Mouse (Mus musculus): ENCODE results near the gene Flrt1.
"Not testable (repeated sequence)": the region's sequence is repeated elsewhere in the genome, so short reads cannot be mapped to it uniquely, and the experiment has no call there.

Flrt1 gene

DNA sequence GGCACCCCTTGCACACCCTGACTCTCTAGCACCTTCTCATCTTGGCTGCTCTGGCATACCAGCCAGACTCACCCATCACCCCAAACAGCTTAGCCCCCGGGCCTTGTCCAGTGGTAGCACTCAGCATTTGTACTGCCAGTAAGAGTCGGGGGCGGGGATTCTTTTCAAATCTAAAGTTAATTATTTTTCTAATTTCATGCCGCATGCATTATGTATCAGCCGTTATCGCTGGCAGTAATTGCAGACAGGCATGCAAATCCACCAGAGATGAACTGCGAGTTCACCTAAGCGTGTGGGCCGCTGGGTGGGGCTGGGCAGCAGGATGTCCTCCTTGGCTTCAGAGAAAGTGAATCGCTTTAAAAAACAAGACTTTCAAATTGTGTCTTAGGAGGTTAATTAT lies 3.5 kb downstream of the Flrt1 start:
- DNase-seq (ENCODE audit: low spot score), result no peak

DNA sequence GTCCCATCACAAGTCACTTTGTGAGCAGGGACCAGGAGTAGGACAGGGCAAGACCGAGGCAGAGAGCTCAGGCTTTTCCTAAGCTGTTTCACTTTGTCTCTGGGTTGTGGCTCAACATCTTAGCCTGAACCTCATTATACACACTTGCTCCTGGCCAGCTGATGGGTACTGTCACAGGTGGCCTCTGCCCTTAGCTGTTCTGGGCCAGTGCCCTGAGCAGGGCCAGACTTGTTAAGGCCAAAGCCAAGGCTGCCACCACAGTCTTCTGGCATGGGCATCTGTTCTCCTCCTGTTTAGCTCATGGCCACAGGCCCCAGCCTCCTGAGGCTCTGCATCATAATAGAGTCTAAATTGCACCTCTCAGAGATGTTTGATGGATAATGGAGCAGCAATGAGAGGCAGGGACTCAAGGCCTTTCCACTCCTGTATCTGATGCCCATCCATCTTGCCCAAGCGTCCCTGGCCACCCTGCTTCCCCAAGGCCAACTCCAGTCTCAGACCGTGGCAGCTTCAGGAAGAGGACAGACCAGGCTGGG lies 5.8 kb downstream of the Flrt1 start:
- no peak for DNase-seq (ENCODE audit: low spot score)

DNA sequence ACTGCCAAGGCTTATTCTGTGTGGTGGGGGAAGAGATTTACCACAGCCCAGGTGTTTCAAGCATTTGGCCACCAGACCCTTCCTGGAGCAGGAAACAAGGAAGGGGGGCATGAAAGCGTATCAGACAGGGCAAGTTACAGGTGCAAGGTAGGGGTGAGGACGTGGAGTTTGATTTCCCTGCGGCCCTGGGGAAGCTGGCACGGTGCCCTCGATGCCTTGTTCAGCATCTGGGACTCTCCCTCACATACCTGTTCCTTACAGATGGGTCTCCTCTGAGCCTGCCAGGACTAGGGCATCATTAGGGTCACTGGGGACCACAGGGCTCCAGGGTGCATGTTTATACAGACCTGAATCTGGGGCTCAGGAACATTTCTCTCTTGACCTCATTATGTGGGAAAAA lies 12.8 kb downstream of the Flrt1 start:
- no peak for DNase-seq (ENCODE audit: low spot score)

DNA sequence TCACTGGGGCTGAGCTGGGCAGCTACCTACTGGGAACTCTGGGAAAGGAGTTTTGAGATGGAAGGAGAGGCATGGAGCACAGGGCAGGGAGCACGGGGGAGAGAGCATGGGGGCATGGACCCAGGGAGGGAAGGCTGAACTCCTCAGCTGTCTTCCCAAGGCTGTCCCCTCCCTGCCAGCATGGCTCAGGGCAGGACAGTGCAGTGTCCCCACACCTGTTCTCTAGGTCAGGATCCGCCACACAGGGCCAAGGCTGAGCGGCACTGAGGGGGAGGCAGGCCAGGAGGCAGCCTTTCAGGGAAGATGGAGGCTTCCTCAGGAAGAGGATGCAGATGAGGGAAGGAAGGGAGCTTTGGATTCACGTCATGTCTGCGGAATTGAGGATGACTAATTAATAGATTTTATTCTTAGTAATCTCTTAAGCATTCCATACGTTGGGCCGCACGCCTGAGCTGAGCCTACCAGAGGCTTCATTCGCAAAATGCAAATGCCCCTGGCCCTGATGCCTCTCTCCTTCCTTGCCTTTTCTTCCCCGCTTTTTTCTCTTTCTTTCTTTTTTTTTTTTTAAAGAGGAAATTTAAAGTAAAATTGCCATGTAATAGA lies 14.0 kb downstream of the Flrt1 start:
- no peak for DNase-seq (ENCODE audit: low spot score)

DNA sequence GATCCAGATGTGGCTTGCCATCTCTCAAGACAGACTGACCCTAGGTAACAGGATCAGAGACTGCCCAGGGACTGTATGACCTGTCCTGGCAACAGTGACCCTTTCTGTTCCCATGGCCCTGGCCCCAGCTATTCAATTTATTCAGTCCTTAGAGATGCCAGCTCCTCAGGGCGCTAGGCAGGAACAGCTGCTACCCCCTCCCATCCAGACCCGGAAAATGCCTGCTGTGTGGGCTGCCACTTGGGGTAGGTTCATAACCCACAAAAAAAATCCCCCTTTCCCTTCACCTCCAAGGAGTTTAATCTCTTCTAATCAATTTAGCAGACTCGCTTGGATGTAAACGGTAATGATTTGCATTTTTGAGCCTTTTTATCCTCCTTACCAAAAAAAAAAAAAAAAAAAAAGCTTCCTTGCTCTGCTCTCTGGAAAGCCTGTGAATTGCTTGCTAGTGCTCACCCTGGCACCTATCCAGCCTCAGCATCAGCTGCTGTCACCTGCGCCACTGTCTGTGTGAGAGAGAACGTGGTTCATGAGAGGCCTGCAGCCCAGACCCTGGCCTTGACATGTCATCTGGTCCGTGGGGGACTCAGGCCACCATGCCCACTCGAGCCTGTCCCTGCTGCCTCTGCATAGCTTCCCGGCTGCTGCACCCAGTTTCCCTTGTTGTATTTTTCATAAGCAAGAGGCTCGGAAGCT lies 15.0 kb downstream of the Flrt1 start:
- DNase-seq (ENCODE audit: low spot score), result no peak

DNA sequence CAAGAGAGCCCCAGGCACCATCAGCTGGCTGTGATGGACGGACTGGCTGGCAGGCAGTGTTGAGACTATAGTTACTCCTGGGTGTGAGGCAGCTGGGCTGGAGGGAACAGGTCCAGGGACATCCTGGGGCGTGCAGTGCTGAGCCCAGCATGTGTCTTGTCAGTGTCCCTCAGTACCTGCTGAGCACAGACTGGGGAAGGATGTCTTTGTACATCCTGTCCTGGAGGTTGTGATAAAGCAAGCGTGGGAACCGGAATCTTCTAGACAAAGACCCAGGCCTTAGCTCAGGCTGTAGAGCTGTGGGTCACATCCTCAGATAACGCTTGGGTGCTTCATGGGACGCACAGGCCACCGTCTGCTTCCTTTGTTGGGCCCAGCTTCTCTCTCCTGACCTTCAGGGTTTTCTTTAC lies 15.7 kb downstream of the Flrt1 start:
- no peak for DNase-seq (ENCODE audit: low spot score)

DNA sequence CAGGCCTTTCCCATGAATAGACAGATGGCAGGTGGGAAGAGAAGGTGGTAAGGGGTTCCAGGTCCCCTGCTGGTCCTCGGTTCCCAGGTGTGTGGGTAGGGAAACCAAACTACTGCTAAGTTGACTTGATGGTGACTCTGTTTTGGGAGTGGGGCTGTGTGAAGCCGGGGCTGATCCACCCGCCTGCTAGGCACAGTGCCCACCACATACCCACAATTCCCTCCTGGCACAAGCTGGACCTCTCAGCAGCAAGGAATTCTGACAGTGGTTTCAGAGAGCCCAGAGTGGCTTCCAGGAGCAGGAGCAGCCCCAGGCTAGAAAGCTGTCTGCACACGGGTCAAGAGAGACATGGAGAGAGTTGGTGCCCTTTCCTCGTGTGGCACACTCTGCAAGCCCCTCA lies 16.5 kb downstream of the Flrt1 start:
- no peak for DNase-seq (ENCODE audit: low spot score)

DNA sequence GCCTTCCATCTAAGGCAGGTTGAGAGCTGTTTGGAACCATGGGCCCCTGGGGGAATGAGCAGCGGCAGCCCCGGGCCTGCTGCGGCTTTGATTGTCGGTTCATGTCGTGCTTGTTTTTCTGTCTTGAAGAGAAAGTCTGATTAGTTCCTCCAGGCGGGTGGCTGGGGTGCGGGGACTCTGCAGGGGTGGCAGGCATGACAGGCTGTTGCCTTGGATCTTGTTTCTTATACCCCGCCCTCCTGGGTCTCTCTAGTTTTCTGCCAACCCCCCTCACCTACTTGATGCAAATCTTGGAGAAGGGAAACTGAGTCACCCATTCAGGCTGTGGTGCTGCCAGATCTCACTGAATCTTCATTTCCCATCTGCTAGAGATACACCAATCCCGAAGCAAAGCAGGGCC lies 17.0 kb downstream of the Flrt1 start:
- DNase-seq (ENCODE audit: low spot score), result no peak

DNA sequence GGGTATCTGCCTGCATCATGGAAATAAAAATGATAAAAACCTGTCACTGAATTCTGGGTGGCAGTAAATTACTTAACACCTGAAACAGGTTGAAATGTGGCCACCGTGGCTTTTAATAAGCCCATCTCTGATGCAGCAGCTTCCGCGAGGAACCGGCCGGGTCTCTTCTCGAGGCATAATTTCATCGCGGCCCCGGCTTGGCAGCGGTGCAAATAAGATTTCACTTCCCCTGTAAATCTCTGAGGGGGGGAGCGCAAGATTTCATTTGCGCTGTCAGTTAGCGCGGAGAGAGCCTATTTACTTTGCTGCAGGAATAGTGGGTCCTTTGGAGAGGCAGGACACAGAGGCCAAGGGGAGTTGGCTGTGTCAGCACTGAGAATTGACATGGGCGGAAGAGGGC lies 20.8 kb downstream of the Flrt1 start:
- DNase-seq (ENCODE audit: low spot score), result no peak

DNA sequence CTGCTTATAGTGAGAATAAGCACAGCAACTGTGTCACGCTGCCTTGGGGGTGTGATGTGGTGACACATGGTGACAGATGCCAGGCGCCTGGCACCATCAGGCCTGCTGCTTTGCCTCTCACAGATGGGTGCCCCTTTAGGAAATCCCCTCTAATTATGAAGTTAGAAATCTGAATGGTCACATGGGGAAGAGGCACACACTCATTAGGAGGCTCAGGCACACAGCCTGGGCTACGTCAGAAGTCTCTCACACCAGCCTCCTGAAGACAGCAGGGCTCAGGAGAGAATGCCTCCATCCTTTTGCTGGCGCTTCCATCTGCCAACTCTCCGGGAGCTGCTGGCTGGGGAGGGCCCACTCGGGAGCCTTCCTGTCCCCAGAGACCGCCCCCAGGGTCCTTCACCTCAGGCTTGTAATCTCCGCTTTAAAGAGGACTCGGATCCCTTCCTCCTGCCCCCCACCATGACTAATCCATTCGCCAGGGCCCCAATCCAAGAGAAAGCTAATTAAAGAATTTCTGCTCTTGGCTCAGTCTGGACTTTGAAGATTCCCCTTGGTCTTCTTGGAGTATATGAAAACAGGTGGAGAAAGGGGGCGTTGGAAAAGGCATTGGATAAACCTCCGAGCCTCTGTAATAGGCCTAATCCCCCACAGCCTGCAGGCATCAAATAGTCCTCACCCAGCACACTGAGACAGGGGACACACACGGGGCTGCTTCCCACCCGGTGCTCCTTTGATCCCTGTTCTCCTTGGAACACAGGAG lies 22.3 kb downstream of the Flrt1 start:
- no peak for DNase-seq (ENCODE audit: low spot score)

DNA sequence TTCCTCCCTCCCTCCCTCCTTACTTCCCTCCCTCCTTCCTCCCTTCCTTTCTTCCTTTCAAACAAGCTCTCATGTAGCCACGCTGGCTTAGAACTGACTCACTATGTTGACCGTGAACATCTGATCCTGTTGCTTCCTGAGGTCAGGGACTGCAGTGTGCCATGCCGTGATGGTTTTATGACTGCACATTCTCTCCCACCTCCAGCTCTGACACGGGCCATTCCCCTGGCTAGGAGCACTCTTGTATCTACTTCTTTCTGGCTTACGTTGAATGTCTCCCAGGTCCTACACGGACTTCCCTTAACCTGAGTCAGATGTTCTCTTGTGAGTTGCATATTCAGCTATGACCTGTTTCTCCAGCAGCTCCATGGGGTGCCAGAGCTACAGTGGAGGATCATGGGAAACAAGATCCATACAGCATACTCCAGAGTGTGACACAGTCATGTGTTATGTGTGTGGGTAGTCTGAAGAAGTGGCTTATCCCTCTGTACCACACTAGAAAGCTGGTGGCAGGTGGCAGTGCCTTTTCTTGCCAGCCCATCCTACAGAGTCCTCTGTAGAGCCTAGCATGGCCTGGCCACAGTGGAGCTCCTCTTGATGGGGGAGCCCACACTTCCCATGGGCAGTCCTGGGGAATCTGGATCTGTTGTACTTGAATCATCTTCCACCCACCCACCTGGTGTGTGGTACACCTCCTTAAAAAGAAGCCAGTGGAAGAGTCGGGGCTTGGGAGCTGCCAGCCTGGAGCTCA lies 23.8 kb downstream of the Flrt1 start:
- DNase-seq (ENCODE audit: low spot score), result no peak

DNA sequence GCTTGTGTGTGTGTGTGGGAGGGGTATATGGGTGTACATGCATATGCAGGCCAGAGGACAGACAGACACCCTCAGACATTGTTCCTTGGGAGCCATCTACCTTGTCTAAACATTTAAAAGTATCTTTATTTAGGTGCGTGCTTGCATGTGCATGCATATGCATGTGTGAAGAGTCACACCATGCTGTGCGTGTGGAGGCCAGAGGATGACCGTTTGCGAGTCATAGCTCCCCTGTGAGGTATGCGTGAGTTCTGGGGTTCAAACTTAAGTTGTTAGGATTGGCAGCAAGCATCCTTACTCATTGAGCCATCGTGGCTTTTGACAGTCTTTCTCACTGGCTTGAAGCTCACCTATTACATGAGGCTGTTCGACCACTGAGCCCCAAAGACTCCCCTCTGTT lies 27.3 kb downstream of the Flrt1 start:
- no peak for DNase-seq (ENCODE audit: low spot score)

DNA sequence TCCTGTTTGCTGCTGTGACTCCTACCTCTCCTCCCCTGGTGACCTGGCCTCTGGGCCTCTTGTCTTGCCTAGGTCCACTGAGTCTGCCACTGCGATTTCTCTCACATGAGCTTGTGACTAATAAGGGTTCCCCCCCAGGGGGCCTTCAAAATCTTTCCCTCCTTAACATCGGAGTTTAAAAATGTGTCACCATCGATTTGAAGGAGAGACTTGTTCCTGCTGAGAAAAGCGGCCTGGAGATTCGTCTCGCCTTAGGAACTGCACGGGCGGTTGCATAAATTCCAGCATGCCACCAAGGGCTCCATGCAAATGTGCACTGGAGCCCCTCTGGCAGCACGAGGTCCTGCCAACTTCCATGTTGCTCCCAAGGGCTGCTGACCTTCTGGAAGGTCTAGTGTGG lies 27.9 kb downstream of the Flrt1 start:
- no peak for DNase-seq (ENCODE audit: low spot score)

DNA sequence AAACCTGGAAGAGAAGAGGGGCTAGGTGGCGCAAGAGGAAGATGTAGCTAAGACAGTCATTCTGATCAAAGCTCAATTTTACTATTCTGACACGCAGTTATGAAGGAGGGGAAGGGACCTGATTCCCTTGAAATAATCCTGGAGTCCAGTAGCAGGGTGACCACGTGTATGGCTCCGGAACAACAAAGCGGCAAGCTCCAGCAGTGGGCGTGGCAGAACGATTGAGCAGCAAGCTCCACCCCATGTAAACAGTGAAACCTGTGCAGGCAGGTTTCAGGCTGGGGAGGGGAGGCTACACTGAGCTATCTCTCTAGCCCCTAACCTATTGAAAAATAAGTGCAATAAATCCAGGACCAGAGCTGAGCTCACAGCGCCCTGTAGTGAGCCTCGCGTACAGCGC lies 30.2 kb downstream of the Flrt1 start:
- DNase-seq (ENCODE audit: low spot score), result not testable (repeated sequence)

DNA sequence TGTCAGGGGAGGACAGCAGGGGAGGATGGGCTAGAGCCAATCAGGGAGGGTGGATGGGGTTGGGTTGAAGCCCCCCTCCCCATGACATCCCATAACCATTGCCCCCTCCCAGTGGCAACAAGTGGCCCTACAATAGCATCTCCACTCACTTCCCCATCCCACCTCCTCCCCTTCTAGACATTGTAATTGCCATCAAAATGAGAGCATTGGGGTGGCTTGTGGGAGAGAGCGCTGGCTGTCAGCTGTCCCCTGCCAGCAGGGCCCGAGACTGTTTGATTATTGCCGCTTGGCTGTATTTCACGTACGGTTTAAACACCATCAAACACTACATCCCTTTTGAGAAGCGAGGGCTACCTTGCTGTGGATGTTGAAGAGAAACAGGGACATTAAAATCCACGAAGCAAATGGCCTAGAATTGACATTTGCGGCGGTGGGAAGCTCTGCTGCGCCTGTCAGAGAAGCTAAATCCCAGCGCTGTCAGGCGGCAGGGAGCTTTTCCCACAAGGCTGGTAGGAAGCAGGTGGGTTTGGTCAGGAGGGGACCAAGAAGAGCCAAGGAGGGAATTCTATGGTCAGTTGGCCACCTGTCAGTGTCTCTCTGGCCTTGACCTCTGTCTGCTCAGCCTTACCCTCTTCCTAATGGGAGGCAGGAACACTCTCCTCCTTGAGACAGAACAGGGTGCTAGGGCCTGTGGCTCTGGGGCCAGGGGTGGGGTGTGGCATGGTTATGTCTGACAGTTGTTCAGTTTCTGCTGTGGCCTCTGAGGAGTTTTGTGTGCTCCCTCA lies 31.3 kb downstream of the Flrt1 start:
- no peak for DNase-seq (ENCODE audit: low spot score)

DNA sequence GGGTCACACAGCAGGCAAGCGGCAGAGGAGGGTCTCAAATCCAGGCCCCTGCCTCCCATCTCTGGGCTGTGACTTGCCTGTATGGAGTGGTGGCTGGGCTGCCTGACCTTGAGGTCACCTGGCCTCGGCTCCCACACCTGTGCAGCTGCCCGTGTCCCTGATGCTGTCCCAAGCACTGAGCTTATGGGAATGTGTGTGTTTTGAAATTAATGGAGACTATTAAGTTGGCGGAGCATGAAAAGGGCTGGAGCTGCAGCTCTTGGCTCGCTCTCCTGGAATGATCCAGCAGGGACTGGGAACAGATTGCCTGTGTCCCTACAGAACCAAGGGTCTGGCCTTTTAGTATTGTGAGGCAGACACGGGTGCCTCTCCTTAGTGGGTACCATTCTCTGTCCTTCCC lies 33.3 kb downstream of the Flrt1 start:
- DNase-seq (ENCODE audit: low spot score), result no peak

DNA sequence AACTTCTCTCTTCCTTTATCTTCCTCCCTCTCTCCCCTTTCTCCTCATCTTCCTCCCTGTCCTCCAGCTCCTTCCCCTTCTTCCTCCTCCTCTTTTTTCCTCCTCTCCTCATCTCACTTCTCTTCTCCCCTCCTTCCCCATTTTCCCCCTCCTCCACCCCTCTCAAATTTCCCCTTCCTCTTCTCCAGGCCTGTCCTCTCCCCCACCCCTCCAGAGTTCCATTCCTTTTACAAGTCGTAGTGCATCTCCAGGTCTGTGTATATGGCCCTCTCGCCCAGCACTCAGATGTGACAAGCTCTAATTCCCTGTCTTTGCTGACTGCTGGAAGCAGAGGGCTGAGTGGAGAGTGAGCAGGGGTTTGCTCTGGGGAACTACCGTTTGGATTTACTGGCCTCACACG lies 34.8 kb downstream of the Flrt1 start:
- DNase-seq (ENCODE audit: low spot score), result no peak

DNA sequence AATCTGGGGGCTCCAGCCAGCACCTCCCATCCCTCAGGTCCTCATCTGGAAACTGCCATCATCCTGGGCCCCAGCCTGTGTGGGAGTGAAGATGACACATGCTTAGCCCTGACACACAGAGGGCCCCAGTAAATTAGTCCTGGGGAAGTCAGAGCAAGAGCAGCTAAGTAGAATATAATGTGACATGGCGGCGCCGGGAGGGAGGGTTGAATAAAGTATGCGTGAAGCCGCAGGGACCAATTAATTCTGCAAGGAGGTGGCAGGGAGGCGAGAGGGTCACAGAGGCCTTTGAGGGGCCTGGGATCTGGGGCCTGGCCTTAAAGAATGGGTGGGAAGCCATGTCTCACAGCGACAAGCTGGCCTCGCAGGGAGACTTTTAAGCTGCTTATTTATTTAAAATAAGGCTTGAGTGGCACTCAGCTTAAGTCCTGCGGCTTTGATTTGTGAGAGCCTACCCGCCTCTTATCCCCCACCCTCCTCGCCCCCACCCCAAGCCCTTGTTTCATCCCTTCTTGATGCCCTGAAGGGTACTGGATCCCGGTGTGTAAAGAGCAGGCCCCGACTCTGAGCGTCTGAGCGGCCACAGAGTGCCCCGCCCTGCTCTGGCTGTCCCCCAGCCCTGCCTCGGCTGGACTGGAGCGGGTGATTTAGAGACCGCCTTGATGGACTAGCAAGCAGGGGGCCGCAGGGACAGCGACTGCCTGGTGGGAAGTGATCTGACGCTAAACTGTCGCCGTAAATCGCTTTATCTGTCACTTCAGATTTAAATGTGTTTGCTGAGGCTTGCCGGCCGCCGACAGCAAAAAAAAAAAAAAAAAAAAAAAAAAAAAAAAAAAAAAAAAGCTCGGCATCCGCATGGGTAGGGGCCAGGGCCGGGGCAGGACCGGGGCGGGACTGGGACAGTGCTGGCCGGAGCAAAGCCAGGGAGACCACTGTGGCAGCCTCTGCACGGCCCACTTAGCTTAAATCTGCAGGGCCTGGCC lies 35.5 kb downstream of the Flrt1 start:
- DNase-seq (ENCODE audit: low spot score), result no peak

DNA sequence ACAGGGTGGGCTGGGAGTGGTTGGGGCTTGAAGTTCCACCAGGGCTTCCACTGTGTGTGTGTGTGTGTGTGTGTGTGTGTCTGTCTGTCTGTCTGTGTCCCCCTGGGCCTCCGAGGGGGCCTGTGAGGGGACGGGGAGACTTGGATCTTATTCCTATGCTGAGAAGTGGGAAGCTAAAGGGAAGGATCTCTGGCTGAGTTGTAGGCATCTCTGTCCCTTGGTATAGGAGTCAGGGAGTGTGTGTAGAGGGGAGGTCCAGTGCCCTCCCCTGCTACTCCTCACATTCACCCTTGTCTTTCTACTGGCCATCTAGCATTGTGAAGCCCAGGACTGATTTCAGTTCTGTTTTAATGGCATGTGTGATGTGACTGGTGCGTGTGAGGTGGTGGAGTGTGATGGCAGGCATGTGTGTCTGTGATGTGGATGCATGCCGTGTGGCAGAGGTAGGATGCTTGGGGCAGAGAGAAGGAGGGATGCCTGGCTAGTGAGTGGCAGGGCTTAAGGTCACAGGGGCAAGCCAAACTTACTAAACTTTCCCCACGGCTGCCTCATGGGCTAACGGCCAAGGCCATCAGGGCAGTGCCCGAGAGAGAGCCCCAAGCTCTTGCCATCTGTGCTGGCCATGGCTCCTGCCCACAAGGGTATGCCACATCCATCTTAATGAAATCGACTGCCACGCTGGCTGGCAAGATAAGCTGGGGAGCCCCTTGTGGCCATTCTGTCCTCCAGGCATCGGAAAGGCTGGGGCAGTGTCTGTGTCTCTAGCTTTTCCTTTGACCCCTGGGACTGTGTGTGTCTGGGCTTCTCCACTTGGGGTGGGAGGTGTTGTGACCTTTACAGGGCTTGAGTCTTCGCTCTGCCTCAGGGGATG lies 36.6 kb downstream of the Flrt1 start:
- no peak for DNase-seq (ENCODE audit: low spot score)

All from ovary, postnatal 10 days (tissue).